Mouse (Mus musculus) forebrain, embryonic 15.5 days (tissue): ENCODE data around the gene Sertad4. TPM values are rescaled to one million over a fixed set of nuclear protein-coding genes. Genes with fewer than 3 reads are reported as not detected.

Experiments
- ATAC-seq: fragments of 200-750 bp; cut with Nextera tagmentation; replicated peaks from 2 replicates; pipeline ENCODE4 v1.8.0; 2017; ENCODE audit warnings: mild to moderate bottlenecking, moderate TSS enrichment, moderate library complexity
- H3K27ac ChIP-seq: fragments of 300-500 bp; sonication (generic); replicated peaks from 2 replicates; pipeline ENCODE4 v1.5.1; 2015; ENCODE audit warnings: mild to moderate bottlenecking, inconsistent platforms
- H3K27me3 ChIP-seq: fragments of 300-500 bp; sonication (generic); 2 replicates; pipeline ENCODE4 v1.6.1; 2015; ENCODE audit warnings: inconsistent platforms
- H3K36me3 ChIP-seq: fragments of 300-500 bp; sonication (generic); 2 replicates; pipeline ENCODE4 v1.6.1; 2015; ENCODE audit warnings: mild to moderate bottlenecking, inconsistent platforms
- H3K4me1 ChIP-seq: fragments of 300-500 bp; sonication (generic); 2 replicates; pipeline ENCODE4 v1.6.1; 2015; ENCODE audit warnings: inconsistent platforms
- H3K4me2 ChIP-seq: fragments of 300-500 bp; sonication (generic); replicated peaks from 2 replicates; pipeline ENCODE4 v1.6.1; 2015; ENCODE audit warnings: mild to moderate bottlenecking, inconsistent platforms
- H3K4me3 ChIP-seq: fragments of 300-500 bp; sonication (generic); 2 replicates; pipeline ENCODE4 v1.5.1; 2015; ENCODE audit warnings: mild to moderate bottlenecking, inconsistent platforms
- H3K9ac ChIP-seq: fragments of 300-500 bp; sonication (generic); replicated peaks from 2 replicates; pipeline ENCODE4 v1.6.1; 2015; ENCODE audit warnings: mild to moderate bottlenecking, inconsistent platforms
- H3K9me3 ChIP-seq: fragments of 300-500 bp; sonication (generic); 2 replicates; pipeline ENCODE4 v1.6.1; 2016; ENCODE audit warnings: inconsistent platforms
- WGBS: fragments of 180-500 bp; shearing (Covaris S2); methylation state at CpG from one replicate; pipeline ENCODE4 v1.1.7; 2015; ENCODE audit warnings: mixed read lengths; 5-methylcytosine and 5-hydroxymethylcytosine counted together
- polyA plus RNA-seq: library from polyadenylated mRNA; unstranded; fragments of >200 nt; fragmentation: Nextera tagmentation; extraction: Ambion mirVana; gene quantifications from 2 replicates; pipeline ENCODE4 v1.2.1, GENCODE M21; 2015

Sertad4 gene
- polyA plus RNA-seq, 1 experiment from 2014 or later: 36.8 TPM

DNA sequence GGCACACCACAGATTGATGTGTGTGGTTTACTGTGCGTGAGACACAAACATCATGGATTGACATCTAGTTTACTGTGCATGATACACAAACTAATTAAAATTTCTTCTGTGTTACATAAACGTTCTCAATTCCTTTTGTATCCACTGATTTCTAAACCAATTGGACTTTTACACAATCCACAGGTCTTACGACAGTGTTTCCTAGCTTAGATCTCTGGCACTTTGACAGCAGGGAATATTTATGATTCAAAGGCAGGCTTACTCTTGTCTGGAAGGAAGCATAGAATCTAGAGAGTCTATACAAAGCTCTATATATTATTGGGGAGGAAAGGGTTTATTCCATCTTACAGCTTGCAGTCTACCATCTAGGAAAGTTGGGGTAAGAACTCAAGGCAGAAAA lies 8.9 kb upstream of the Sertad4 start:
- H3K27ac ChIP-seq: no peak overlapping the region
- no peak overlapping the region for H3K4me3 ChIP-seq
- no peaks in the 10 kb centered on the region for H3K9me3 ChIP-seq
- no peaks in the 10 kb centered on the region for H3K4me1 ChIP-seq
- H3K9ac ChIP-seq: no peak overlapping the region
- H3K27me3 ChIP-seq: no peaks in the 10 kb centered on the region
- 73% methylated on average over 3 of the region's 3 CpGs for WGBS
- no peak overlapping the region for H3K4me2 ChIP-seq
- no peaks in the 10 kb centered on the region for H3K36me3 ChIP-seq
- ATAC-seq: no peak

DNA sequence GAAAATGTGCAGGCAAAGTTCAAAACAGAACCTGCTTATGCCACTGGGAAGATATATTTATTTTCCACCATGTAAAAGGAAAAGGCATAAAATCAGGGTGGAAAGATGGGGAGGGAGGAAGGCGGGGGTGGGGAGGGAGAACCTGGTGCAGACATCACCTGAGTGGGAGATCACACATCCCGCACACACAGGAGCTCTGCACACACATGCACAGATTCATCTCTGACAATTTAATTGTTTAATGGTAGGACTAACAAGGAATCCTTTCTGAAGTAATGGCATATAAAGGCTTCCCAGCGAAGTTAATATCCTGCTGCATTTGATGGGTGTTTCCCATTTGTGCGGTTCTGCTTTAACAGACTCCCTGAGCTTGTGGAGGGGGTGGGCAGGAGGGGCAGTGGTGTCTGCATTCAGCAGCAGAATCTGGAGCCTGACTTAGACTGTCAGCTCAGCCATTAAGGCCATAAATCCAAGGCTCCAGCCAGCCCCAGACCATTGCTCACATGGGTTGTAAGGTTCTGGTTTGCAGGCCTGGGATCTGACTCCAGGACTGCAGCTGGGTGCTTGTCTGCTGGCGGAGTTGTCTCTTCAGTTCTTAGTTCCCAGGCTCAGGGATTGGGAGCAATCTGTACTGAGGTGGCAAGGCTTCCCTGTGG lies 5.9 kb upstream of the Sertad4 start:
- Histone ChIP-seq H3K36me3 (no peaks in the 10 kb centered on the region), H3K4me2 (no peak overlapping the region), H3K9me3 (no peaks in the 10 kb centered on the region), H3K27ac (peak overlapping the region; percentile 74), H3K27me3 (no peaks in the 10 kb centered on the region), H3K9ac (no peak overlapping the region), H3K4me3 (no peak overlapping the region), H3K4me1 (peaks cover 2% of the 10 kb centered on the region)
- peak; percentile 68 for ATAC-seq
- 68% methylated on average over 5 of the region's 5 CpGs for WGBS

DNA sequence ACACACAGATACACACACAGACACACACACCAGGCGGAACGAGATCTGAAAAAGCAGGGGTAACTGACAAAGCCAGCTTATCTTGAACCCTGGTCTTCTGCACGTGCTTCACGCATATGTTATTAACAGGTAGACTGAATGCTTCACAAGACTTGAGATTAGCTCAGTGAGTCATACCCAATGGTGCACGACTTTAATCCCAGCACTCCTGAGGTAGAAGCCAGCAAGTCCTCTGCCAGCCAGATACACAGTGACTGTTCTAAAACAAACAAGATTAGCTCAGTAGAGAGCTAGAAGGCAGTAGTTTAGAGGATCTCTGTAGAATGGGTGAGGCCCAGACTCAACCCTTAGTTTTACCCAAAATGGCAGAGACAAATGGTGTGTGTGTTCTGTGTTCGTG lies 4.7 kb upstream of the Sertad4 start:
- Histone ChIP-seq H3K36me3 (no peaks in the 10 kb centered on the region), H3K9me3 (no peaks in the 10 kb centered on the region), H3K27me3 (no peaks in the 10 kb centered on the region), H3K9ac (no peak overlapping the region), H3K4me1 (peaks cover 11% of the 10 kb centered on the region), H3K4me2 (no peak overlapping the region), H3K27ac (no peak overlapping the region), H3K4me3 (no peak overlapping the region)
- WGBS: 61% methylated on average over 6 of the region's 6 CpGs
- no peak for ATAC-seq

DNA sequence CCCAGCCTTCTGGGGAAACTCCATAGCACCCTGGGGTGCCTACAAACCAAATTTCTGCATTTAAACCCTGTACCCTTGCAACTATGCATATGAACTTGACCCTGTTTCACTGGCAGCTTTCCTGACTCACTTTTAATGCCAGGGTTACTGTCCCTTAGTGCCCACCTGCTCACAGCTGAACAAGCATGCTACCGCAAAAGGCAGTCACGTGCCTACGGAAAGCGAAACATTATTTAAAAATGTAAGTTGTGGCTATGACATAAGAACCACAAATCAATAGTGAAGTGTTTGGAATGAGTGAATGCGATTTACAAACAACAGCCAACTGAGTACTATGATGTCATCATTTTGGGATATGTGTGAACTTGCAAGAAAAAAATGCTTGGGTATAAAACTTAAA lies 2.0 kb upstream of the Sertad4 start:
- Histone ChIP-seq H3K36me3 (no peaks in the 10 kb centered on the region), H3K4me2 (no peak overlapping the region), H3K27me3 (no peaks in the 10 kb centered on the region), H3K9ac (no peak overlapping the region), H3K4me3 (no peak overlapping the region), H3K9me3 (no peaks in the 10 kb centered on the region), H3K27ac (no peak overlapping the region), H3K4me1 (peaks cover 31% of the 10 kb centered on the region)
- 88% methylated on average over 5 of the region's 5 CpGs for WGBS
- ATAC-seq: no peak

GRCm38 (mm10) chr1:192856931-192857330 lies 1.4 kb upstream of the Sertad4 start:
- no peak for ATAC-seq

GRCm38 (mm10) chr1:192856411-192856810 lies 855 bp upstream of the Sertad4 start:
- Histone ChIP-seq H3K4me3 (no peak overlapping the region), H3K4me1 (peaks cover 43% of the 10 kb centered on the region), H3K36me3 (no peaks in the 10 kb centered on the region), H3K9me3 (no peaks in the 10 kb centered on the region), H3K4me2 (peak overlapping the region; percentile 87), H3K9ac (no peak overlapping the region), H3K27me3 (no peaks in the 10 kb centered on the region), H3K27ac (peak overlapping the region; percentile 97)
- 13% methylated on average over 10 of the region's 10 CpGs for WGBS
- no peak for ATAC-seq

More at GRCm38 (mm10) chr1:192856931-192857330, 1.4 kb upstream of the Sertad4 start:
- H3K36me3 ChIP-seq: no peaks in the 10 kb centered on the region
- H3K27me3 ChIP-seq: no peaks in the 10 kb centered on the region
- H3K4me2 ChIP-seq: no peak overlapping the region
- 50% methylated on average over 6 of the region's 6 CpGs for WGBS
- no peaks in the 10 kb centered on the region for H3K9me3 ChIP-seq
- no peak overlapping the region for H3K27ac ChIP-seq
- H3K9ac ChIP-seq: no peak overlapping the region
- H3K4me3 ChIP-seq: no peak overlapping the region
- peaks cover 38% of the 10 kb centered on the region for H3K4me1 ChIP-seq

DNA sequence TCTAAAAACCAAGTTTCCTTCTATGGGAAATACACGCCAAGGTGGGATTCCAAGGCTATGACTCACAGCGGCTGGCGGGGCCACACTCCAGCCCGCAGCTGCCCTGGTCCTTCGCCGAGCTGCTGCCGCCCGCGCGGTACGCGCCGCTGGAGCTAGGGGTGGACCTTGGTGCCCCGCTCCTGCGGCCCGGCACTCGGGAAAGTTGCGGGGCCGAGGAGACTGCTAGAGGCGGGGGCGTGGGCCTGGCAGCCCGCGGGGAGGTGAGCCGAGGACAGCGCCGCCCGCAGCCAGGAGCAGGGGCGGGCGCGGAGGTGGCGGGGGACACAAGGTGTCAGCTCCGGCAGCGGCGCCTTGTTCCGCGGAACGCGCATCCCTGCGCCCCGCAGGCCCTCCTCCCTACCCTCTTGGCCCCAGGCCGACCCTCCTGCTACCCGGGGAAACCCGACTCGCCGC lies 711 bp downstream of the Sertad4 start:
- ATAC-seq: peak; percentile 45
- Histone ChIP-seq H3K9ac (peak overlapping the region; percentile 89), H3K4me1 (peaks cover 53% of the 10 kb centered on the region), H3K27me3 (no peaks in the 10 kb centered on the region), H3K4me2 (peak overlapping the region; percentile 87), H3K4me3 (peak overlapping the region; percentile 78), H3K9me3 (no peaks in the 10 kb centered on the region), H3K36me3 (peaks cover 2% of the 10 kb centered on the region; the same call in 1 of the 2 replicates), H3K27ac (peak overlapping the region; percentile 97)
- WGBS: 1% methylated on average over 43 of the region's 45 CpGs

- H3K27ac ChIP-seq: peak overlapping the region; percentile 97
- H3K9ac ChIP-seq: peak overlapping the region; percentile 89
- H3K4me1 ChIP-seq: peaks cover 53% of the 10 kb centered on the region
- no peaks in the 10 kb centered on the region for H3K9me3 ChIP-seq
- no peaks in the 10 kb centered on the region for H3K27me3 ChIP-seq
- peak overlapping the region; percentile 78 for H3K4me3 ChIP-seq
- ATAC-seq: no peak
- 3% methylated on average over 19 of the region's 19 CpGs for WGBS
- peaks cover 8% of the 10 kb centered on the region for H3K36me3 ChIP-seq
- H3K4me2 ChIP-seq: peak overlapping the region; percentile 87
These were observed 1.4 kb downstream of the Sertad4 start for GRCm38 (mm10) chr1:192853988-192854818.

GRCm38 (mm10) chr1:192853429-192853828 lies 2.1 kb downstream of the Sertad4 start:
- no peaks in the 10 kb centered on the region for H3K27me3 ChIP-seq
- peak overlapping the region; percentile 78 for H3K4me3 ChIP-seq
- H3K4me1 ChIP-seq: peaks cover 53% of the 10 kb centered on the region
- no peaks in the 10 kb centered on the region for H3K9me3 ChIP-seq
- 34% methylated on average over 2 of the region's 2 CpGs for WGBS
- H3K4me2 ChIP-seq: peak overlapping the region; percentile 87
- H3K36me3 ChIP-seq: peaks cover 16% of the 10 kb centered on the region
- H3K27ac ChIP-seq: no peak overlapping the region
- H3K9ac ChIP-seq: no peak overlapping the region
- no peak for ATAC-seq

DNA sequence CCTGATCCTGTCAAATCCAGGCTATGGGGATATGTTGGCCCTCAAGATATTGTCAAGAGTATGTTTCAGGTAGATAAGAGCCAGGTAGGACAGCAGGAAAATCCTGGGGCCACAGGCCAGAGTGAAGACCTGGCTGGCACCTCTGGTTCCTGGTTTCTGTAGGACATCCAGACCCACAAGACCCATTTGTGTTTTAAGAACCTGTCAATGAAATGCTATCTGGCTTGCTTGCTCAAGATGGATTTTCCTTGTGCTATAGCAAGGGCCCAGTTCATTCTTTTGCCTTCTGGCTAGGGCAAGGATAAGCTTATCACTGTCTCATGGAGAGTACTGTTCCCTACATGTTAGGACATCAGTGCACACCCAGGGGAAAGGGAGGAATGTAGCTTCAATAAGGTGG lies 3.5 kb downstream of the Sertad4 start:
- no peaks in the 10 kb centered on the region for H3K27me3 ChIP-seq
- no peak for ATAC-seq
- peaks cover 53% of the 10 kb centered on the region for H3K4me1 ChIP-seq
- H3K9ac ChIP-seq: peak overlapping the region; percentile 7; the same call in 1 of the 2 replicates
- peaks cover 28% of the 10 kb centered on the region for H3K36me3 ChIP-seq
- no peaks in the 10 kb centered on the region for H3K9me3 ChIP-seq
- H3K4me3 ChIP-seq: peak overlapping the region; percentile 16
- peak overlapping the region; percentile 87 for H3K4me2 ChIP-seq
- peak overlapping the region; percentile 86 for H3K27ac ChIP-seq

- H3K4me3 ChIP-seq: peak overlapping the region; percentile 16
- H3K27ac ChIP-seq: peak overlapping the region; percentile 86
- H3K4me2 ChIP-seq: peak overlapping the region; percentile 87
- H3K4me1 ChIP-seq: peaks cover 53% of the 10 kb centered on the region
- peak; percentile 61 for ATAC-seq
- H3K36me3 ChIP-seq: peaks cover 32% of the 10 kb centered on the region
- H3K9me3 ChIP-seq: no peaks in the 10 kb centered on the region
- no peaks in the 10 kb centered on the region for H3K27me3 ChIP-seq
- H3K9ac ChIP-seq: peak overlapping the region; percentile 7; the same call in 1 of the 2 replicates
- 4% methylated on average over 6 of the region's 6 CpGs for WGBS
These were observed 3.9 kb downstream of the Sertad4 start for GRCm38 (mm10) chr1:192851640-192852039.

DNA sequence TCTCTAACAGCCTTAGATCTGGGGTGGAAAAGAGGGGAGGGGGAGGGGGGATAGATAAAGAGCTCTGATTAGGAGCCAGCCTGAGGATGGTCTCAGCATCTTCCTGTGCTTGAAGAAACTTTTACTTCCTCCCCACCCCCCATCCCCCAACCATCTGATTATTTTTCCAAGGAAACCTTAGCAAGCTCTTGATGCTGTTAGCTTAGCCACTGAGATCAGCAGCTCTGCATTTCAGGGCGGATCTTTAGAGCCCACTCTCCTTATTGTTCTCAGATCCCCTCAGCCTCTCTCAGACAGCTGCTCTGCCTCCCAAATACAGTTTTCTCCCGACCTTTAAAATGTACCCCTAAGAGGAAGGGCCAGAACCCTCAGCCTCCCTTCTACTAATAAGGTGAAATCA lies 4.4 kb downstream of the Sertad4 start:
- H3K27me3 ChIP-seq: no peaks in the 10 kb centered on the region
- peak overlapping the region; percentile 16 for H3K4me3 ChIP-seq
- peak overlapping the region; percentile 7; the same call in 1 of the 2 replicates for H3K9ac ChIP-seq
- H3K4me1 ChIP-seq: peaks cover 48% of the 10 kb centered on the region
- peak overlapping the region; percentile 87 for H3K4me2 ChIP-seq
- no peaks in the 10 kb centered on the region for H3K9me3 ChIP-seq
- peaks cover 36% of the 10 kb centered on the region for H3K36me3 ChIP-seq
- 2% methylated on average over 2 of the region's 2 CpGs for WGBS
- ATAC-seq: peak; percentile 14; the same call in 1 of the 2 replicates
- H3K27ac ChIP-seq: peak overlapping the region; percentile 86
